Mouse (Mus musculus): ENCODE measurements around the gene Parp1.

- TF ChIP-seq CTCF (IDR thresholded peaks at IDR 0.05; ENCODE audit: low read depth, low read length) (no peak), GATA1 (IDR thresholded peaks at IDR 0.05; ENCODE audit: borderline replicate concordance, low read length) (no peak), TAL1 (conservative IDR thresholded peaks at IDR 0.05; ENCODE audit: low read depth, low read length) (no peak), GATA2 (IDR thresholded peaks at IDR 0.05; ENCODE audit: borderline replicate concordance, low read depth, low read length) (no peak)
These were observed at the start of gene Parp1 for GRCm38 (mm10) chr1:180568761-180569452.
